Mouse (Mus musculus) C2C12 (cell line): Measurements from ENCODE around the gene Sorbs1.

Experiments used
- CTCF ChIP-seq: IDR thresholded peaks from one replicate; pipeline ENCODE4 v1.5.1; 2011; ENCODE audit not compliant: control insufficient read depth, insufficient read depth, insufficient read length
- MYOG ChIP-seq: IDR thresholded peaks from one replicate; pipeline ENCODE4 v1.6.1; 2011; ENCODE audit not compliant: control insufficient read depth, insufficient read length; ENCODE audit errors: extremely low read depth

DNA sequence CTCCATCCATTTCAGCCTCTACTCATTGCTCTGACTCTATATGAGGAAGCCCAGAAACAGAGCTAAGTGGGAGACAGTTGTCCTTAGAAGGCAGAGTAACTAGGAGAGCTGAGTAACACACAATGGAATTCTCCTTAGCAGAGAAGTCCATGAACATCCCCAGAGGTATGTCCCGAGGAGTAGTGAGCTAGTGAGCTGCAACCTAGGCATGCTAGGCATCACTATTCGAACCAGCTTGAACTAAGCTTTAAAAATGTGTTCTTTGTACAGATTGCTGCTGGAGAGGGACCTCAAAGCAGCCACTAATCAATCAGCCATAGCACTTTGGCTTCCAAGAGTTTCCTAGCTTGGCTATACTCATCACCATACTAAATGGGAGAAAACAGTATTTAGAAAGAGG lies 51.1 kb downstream of the Sorbs1 start:
- TF ChIP-seq CTCF (no peak), MYOG (no peak)
